Mouse (Mus musculus) macrophage (primary cell): ENCODE data around the gene Ranbp10. TPM values are rescaled to one million over a fixed set of nuclear protein-coding genes. Genes with fewer than 3 reads are reported as not detected.
A peak's percentile ranks its signal among the peaks of the same experiment; 100 is the strongest.

Experiments
- H3K27ac ChIP-seq: fragments of 350-480 bp; formaldehyde crosslinking; 2 replicates; pipeline ENCODE4 v1.9.0; 2021
- H3K36me3 ChIP-seq: fragments of 350-480 bp; formaldehyde crosslinking; 2 replicates; pipeline ENCODE4 v1.9.0; 2021; ENCODE audit errors: inconsistent target
- H3K4me3 ChIP-seq: fragments of 350-480 bp; formaldehyde crosslinking; 2 replicates; pipeline ENCODE4 v1.9.0; 2021; ENCODE audit errors: inconsistent target
- H3K79me2 ChIP-seq: fragments of 350-480 bp; formaldehyde crosslinking; 2 replicates; pipeline ENCODE4 v1.9.0; 2021; ENCODE audit errors: inconsistent target
- WGBS: methylation state at CpG from one replicate; pipeline ENCODE4 v1.1.7; 2026; ENCODE audit warnings: inconsistent platforms; ENCODE audit not compliant: missing documents; 5-methylcytosine and 5-hydroxymethylcytosine counted together
- polyA plus RNA-seq: library from polyadenylated mRNA; stranded (reverse); fragments of 250-400 nt; gene quantifications from 3 replicates; pipeline ENCODE4 v1.2.4, GENCODE M21; 2018; ENCODE audit warnings: inconsistent platforms

Ranbp10 gene
- polyA plus RNA-seq, 1 experiment from 2014 or later: 23.7 TPM

GRCm38 (mm10) chr8:105789626-105790025 lies 37.5 kb downstream of the Ranbp10 start:
- peaks cover 22% of the 10 kb centered on the region for H3K36me3 ChIP-seq
- peaks cover 90% of the 10 kb centered on the region for H3K79me2 ChIP-seq
- H3K4me3 ChIP-seq: no peak overlapping the region
- H3K27ac ChIP-seq: no peak overlapping the region

DNA sequence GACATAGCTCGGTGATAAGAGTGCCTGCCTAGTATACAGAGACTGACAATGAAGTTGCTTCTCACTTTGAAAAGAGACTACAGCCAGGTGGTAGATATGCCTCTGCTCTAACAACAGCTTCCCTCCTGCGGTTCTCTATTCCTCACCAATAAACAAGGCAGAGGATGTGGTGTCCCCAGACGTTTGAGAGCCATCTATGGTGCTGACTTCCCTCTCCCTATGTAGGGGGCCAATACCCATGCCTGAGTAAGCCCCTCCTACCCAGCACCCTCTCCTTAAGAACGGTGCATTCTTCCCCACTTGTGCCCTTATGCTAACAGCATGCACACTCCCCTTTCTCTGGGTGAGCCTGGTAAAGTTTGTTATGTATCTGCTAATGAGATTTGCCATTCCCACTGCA lies 38.2 kb downstream of the Ranbp10 start:
- Histone ChIP-seq H3K36me3 (peaks cover 24% of the 10 kb centered on the region), H3K4me3 (no peak overlapping the region), H3K27ac (no peak overlapping the region), H3K79me2 (peaks cover 83% of the 10 kb centered on the region)
- WGBS: 15% methylated on average over 4 of the region's 4 CpGs

DNA sequence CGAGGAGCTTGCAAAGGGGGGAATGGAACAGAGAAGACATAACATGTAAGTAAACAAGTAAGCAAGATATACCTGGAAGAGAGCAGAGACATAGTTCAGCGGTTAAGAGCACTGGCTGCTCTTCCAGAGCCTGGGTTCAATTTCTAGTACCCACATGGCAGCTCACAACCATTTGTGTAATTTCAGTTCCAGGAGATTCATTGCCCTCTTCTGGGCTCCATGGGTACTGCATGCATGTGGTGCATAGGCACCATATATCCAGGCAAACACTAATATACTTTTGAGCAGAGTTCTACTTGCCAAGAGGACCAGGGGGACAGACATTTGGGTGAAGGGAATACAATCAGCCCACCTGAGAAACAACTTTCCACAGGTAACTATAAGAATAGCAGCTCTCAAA lies 38.9 kb downstream of the Ranbp10 start:
- Histone ChIP-seq H3K79me2 (peaks cover 76% of the 10 kb centered on the region), H3K27ac (no peak overlapping the region), H3K4me3 (no peak overlapping the region), H3K36me3 (peaks cover 29% of the 10 kb centered on the region)
- 86% methylated on average over 2 of the region's 2 CpGs for WGBS

- peak overlapping the region; percentile 29 for H3K27ac ChIP-seq
These were observed 46.9 kb downstream of the Ranbp10 start for GRCm38 (mm10) chr8:105780298-105780697.

DNA sequence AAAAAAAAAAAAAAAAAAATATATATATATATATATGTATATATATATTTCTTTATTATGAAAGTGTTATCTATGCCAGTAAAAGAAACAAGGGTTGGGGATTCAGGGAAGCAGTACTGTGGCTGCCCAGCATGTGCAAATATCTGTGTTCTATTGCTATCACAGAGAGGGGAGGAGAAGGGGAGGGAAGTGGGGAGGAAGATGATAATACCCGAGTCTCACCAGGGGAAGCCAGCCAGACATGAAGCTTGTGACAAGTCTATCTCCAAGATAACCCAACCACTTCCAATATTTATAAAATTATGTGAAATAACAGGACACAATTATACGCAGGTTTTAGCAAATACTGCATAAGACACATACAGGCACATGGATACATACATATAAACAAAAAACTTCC lies 49.3 kb downstream of the Ranbp10 start:
- Histone ChIP-seq H3K79me2 (peaks cover 11% of the 10 kb centered on the region; the same call in 1 of the 2 replicates), H3K36me3 (peaks cover 81% of the 10 kb centered on the region), H3K27ac (no peak overlapping the region), H3K4me3 (no peak overlapping the region)
- 83% methylated on average over 2 of the region's 2 CpGs for WGBS

More at GRCm38 (mm10) chr8:105780298-105780697, 46.9 kb downstream of the Ranbp10 start:
- Histone ChIP-seq H3K79me2 (peaks cover 11% of the 10 kb centered on the region; the same call in 1 of the 2 replicates), H3K36me3 (peaks cover 74% of the 10 kb centered on the region), H3K4me3 (no peak overlapping the region)
- 38% methylated on average over 5 of the region's 5 CpGs for WGBS

DNA sequence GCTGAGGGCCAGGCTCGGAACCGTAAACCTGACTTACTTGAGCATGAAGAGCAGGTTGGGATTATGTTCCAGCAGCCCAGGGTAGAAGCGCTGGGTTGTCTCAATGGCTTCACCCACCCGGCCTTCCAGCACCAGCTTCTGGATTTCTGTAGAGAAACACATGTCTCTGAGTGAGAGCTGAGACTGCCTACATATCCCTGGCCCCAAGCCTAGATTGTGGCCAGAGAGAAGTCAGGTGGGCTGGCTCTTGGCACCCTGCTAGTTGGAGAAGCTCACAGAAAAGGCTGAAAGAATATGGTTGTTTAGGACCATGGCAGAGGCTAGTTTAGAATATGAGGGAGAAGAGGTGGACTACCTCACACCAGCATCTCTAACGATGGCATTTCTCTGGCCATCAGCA lies 52.7 kb downstream of the Ranbp10 start:
- 94% methylated on average over 5 of the region's 5 CpGs for WGBS
- Histone ChIP-seq H3K79me2 (no peaks in the 10 kb centered on the region), H3K36me3 (peaks cover 88% of the 10 kb centered on the region), H3K27ac (no peak overlapping the region), H3K4me3 (no peak overlapping the region)

DNA sequence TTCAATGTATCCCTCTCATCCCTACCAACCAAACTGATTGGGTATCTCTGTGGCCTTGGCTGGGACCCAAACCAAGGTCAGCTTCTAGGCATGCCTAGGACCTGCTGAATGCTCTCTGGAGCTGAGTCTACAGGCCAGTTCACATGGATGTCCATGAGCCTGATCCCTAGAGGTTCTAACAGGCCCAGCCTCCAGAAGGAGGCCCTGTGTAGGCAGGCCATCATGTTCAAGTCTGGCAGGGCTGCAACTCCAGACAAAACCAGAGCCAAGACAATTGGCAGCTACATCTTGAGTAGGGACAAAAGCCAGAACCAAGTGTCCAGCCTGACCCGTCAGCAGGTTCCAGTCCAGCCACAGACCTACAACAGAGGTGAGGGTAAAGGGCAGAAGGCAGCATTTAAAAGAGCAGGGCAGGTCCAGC lies 53.7 kb downstream of the Ranbp10 start:
- peaks cover 88% of the 10 kb centered on the region for H3K36me3 ChIP-seq
- 80% methylated on average over 1 of the region's 1 CpGs for WGBS
- H3K4me3 ChIP-seq: no peak overlapping the region
- no peaks in the 10 kb centered on the region for H3K79me2 ChIP-seq
- H3K27ac ChIP-seq: no peak overlapping the region

DNA sequence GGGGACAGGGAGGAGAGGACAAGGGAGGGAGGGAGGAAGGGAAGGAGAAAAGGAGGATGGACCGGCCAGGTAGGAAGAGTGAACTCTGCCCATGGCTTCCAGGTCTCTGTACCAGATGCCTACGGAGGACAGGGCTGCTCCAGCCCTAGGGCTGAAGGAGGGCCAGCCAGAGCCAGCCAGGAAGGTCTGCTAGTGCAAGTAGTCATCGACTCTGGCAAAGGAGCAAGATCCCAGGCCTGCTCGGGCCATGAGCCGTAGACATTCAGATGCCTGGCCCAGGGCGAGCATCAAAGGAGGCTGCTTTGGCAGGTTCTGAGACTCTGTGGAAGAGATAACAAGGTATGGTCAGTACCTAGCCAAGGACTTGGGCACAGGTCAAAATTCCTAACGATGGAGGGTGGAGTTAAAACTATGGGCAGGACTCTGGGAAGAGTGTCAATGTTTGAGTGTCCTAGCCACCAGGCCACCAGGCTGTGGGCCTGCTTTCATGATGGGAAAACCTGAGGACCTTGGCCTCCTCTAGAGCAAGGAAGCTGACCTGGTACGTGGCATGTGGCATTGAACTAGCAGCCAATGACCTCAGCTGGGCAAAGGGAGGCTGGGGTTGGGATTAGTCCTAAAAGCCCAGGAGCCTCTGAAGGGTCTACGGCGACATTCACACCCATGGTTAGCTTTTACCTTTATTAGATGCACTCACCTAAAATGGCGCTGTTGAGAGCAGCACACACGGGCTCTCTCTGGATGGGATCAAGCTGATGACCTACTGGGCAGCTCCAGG lies 55.6 kb downstream of the Ranbp10 start:
- H3K27ac ChIP-seq: no peak overlapping the region
- H3K4me3 ChIP-seq: no peak overlapping the region
- peaks cover 81% of the 10 kb centered on the region for H3K36me3 ChIP-seq
- 97% methylated on average over 12 of the region's 12 CpGs for WGBS
- no peaks in the 10 kb centered on the region for H3K79me2 ChIP-seq

DNA sequence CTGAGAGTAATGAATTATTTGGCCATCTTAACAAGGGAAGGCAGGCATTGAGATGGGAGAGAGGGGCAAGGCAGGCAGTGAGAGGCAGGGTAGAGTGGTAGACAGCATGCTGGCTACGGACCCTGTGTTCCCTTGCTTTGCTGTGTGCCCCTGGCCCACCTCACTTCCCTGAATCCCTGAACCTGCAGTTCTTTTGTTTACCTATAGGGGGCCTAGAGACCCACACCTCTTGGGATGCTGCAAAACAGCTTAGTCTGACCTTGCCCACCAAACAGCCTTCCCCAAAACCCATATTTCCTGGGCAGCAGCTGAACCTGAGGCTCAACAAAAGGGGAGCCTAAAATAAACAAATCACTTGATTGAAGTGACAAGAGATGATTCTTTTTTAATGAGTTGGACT lies 56.5 kb downstream of the Ranbp10 start:
- WGBS: 75% methylated on average over 1 of the region's 1 CpGs
- H3K4me3 ChIP-seq: no peak overlapping the region

DNA sequence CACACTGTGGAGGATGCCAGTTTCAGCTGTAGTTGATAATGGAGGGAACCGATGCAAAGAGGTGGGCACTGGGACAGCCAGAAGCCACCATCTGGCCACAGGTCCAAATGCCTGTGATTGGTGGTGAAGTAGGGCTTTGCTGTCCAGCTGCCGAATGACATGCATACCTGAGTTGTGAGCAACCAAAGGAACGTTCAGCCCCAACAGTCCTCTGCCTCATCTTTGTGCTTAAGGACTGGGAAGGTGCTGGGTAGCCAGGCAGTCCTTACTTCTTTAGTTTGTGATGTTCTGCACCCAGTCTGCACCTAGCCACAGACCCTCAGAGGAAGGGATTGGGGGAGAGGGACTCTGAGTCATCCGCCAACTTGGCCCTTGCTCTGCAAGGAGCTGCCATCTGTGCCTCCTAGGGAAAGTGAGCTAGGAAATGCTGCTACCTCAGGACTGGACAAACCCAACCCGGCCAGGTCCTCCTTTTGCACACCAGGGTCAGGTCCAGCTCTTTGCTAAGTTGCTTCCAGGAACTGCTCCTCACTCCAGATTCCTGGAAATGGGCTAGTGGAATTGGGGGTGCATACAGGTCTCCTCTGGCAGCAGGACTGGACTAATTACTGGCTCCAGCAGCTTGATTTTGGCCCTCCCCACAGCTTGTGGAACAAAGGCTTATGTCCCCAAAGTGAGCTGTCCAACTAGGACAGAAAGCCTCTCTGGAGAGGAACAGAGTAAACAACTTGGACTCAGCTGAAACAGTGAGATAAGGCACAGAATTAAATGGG lies 58.5 kb downstream of the Ranbp10 start:
- H3K36me3 ChIP-seq: peaks cover 52% of the 10 kb centered on the region
- no peaks in the 10 kb centered on the region for H3K79me2 ChIP-seq
- no peak overlapping the region for H3K27ac ChIP-seq
- 90% methylated on average over 5 of the region's 5 CpGs for WGBS
- H3K4me3 ChIP-seq: no peak overlapping the region

More for the DNA sequence above, 56.5 kb downstream of the Ranbp10 start:
- Histone ChIP-seq H3K79me2 (no peaks in the 10 kb centered on the region), H3K36me3 (peaks cover 71% of the 10 kb centered on the region), H3K27ac (no peak overlapping the region)

DNA sequence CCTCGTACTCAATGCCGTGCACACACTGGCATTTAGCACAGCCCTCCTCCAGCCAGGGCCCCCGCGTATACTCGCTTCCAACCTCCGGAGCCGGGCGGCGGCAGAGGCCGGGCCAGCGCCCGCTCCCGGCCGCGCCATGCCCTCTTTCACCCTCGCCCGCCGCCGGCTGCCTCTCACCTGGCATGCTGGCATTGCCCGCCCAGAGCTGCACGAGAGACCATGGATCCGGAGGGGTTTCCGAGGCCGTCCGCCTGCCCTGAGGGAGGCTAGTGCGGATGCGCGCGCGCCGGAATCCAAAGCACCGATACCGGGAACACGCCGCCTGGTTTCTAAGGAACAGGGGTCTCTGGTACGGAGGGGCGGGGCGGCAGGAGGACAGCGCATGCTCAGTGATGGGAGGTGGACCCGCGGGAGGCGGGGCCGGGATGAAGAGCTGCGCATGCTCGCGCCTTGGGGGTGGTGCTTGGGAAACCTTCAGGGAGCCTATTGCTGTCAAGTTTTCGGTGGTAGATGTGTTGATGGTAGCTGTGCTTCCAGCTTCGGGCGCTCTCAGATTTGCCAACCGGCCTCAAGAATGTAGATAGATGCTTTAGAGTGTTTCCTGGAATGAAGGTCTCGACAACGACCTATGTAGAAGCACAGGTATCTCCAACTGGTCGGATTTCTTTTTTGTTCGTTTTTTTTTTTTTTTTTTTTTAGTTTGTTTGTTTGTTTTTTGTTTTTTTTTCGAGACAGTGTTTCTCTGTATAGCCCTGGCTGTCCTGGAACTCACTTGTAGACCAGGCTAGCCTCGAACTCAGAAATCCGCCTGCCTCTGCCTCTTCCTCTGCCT lies 68.7 kb downstream of the Ranbp10 start, which contains the start of gene Gfod2:
Gfod2 (minus strand) TSS at position 388 of the 832 bp plus-strand sequence.
- Histone ChIP-seq H3K79me2 (no peaks in the 10 kb centered on the region), H3K4me3 (peak within 1 kb of the TSS; percentile 39), H3K36me3 (no peaks in the 10 kb centered on the region), H3K27ac (no peak within 1 kb of the TSS)
- WGBS: 2% methylated on average over 53 of the region's 57 CpGs

GRCm38 (mm10) chr8:105757796-105758276 lies 69.3 kb downstream of the Ranbp10 start:
- Histone ChIP-seq H3K4me3 (peak overlapping the region; percentile 39), H3K36me3 (no peaks in the 10 kb centered on the region), H3K79me2 (no peaks in the 10 kb centered on the region), H3K27ac (no peak overlapping the region)
- WGBS: 13% methylated on average over 12 of the region's 12 CpGs

- WGBS: 96% methylated on average over 2 of the region's 2 CpGs
- no peaks in the 10 kb centered on the region for H3K79me2 ChIP-seq
- H3K4me3 ChIP-seq: no peak overlapping the region
- H3K36me3 ChIP-seq: no peaks in the 10 kb centered on the region
- H3K27ac ChIP-seq: no peak overlapping the region
These were observed 72.5 kb downstream of the Ranbp10 start for GRCm38 (mm10) chr8:105754688-105755087.

DNA sequence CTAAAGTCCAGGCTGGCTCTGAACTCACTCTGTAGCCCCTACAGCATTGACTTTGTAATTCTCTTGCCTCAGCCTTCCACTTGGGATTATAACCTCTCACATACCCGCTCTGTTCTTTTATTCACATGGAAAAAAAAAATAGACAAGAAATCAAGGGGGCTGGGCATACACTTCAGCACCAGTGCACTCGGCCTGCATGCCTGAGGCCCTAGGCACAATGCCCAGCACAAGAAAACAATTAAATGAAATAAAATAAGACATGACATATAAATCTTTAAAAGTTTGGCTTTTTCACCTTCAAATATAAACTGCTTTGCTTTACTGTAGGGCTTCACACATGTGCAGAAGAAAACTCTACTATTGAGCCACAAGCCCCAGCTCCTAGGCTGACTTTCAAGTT lies 73.2 kb downstream of the Ranbp10 start:
- H3K36me3 ChIP-seq: no peaks in the 10 kb centered on the region
- 91% methylated on average over 2 of the region's 2 CpGs for WGBS
- H3K4me3 ChIP-seq: no peak overlapping the region
- H3K79me2 ChIP-seq: no peaks in the 10 kb centered on the region
- no peak overlapping the region for H3K27ac ChIP-seq
